Mouse (Mus musculus) A20 (cell line): Measurements from ENCODE around the gene Ralgds.

Source experiments
- DNase-seq: peaks from one replicate; pipeline ENCODE4 v3.0.0-alpha.2; 2011; ENCODE audit warnings: low read depth, low spot score

The Ralgds gene

DNA sequence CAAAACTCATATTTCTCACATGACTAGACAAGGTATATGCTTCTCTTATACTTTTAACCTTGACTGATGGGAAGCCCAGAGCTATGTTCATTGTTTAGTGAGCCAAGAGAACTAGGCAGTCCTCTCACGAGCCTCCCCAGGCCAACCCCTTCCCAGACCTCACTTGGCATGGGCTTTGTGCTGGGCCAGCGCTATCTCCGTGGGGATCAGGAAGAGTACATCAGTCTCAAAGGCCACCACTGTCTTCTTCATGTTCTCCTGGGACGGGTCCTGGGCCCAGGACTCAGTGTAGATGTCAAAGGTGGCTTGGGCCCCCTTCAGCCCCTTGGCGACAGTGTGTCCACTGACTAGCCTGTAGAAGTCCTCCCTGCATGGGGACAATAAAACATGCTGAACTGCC lies 44.5 kb downstream of the Ralgds start:
- no peak for DNase-seq

DNA sequence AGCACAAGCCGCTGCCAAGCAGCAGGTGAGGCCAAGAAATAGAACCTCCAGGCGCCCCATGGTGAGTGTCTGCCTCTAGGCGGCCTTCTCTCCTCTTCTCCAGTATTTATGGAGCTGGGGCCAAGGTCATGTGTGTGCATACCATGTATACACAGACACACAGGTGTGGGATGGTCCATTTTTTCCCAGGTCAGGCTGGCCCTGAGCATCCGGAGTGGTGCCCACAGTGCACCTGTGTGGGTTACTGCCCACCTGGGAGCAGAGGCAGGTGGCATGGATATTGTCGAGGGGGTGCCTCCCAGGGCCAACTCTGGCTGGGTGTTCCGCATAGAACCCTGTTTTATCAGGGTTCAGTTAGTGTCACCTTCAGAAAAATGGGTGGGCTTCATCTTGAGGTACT lies 50.4 kb downstream of the Ralgds start, which contains the start of gene Cel:
Gene Cel (minus strand): TSS at position 101 of the 400 bp plus-strand sequence.
- no peak for DNase-seq

DNA sequence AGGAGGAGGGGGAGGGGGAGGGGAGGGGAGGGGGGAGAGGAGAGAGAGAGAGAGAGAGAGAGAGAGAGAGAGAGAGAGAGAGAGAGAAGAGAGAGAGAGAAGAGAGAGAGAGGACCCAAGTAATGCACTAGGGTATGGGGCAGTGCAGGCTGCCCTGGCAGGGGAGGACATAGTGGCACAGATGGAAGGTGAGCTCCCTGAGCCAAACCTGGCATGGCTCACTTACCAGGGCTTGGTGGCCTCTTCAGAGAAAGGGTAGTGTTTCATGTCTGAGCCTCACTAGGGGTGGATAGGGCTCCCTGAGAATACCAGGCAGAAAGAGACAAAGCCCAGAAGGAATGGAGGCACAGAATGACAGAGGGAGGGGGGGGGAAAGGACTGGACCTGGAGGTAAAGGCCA lies 50.9 kb downstream of the Ralgds start:
- DNase-seq, result no peak

DNA sequence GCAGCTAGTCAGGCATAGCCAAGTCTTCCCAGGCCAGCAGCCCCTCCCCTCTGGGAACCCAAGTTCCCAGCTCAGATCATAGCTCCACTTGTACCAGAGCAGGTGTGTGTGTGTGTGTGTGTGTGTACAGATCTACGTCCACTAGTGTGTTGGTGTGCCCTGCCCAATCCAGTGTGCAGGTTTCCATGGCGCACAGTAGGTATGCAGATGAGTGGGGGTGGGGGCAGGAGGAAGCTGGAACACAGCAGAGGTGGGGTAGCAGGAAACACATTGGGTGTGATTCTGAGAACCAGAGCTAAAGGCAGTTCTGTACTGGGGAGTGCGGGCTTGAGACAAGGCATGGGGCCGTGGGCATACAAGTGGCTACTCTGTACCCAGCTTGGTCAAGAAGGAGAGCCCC lies 51.5 kb downstream of the Ralgds start:
- DNase-seq, result no peak

DNA sequence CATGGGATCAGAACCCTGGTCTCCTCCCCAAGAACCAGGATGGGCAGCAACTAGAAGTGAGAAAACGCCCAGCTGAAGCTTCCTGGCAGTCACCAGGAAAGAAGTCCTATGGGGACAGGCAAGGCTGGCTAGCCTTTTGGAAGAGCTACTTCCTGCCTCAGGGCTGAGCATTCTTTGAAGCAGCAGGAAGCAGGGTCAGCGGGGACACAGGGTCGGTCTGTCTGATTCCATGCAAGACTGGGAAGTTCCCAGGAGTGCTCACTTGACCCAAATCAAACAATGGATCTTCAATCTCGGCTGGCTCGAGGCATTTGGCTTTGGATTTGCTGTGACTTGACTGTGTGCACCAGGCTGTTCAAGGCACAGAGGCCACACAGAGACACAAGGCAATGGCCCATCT lies 53.6 kb downstream of the Ralgds start:
- no peak for DNase-seq

DNA sequence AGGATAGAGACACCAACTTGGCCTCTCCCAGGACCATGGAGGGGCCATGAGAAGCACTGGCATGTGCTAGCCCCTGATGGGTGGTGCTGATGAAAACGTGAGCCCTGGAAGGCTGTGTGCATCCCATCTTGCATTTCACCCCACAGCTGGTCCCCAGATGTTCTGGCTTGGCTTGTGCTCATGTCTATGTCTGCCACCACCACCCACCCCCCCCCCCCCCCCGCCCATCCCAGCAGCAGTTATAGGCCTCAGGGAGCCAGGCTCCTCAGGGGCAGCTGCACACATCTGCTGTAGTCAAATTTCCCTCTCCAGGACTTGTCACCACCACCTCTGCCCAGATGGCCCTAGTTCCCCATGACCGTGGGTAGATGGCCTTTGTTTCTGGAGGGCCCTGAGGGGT lies 57.0 kb downstream of the Ralgds start:
- DNase-seq, result no peak

DNA sequence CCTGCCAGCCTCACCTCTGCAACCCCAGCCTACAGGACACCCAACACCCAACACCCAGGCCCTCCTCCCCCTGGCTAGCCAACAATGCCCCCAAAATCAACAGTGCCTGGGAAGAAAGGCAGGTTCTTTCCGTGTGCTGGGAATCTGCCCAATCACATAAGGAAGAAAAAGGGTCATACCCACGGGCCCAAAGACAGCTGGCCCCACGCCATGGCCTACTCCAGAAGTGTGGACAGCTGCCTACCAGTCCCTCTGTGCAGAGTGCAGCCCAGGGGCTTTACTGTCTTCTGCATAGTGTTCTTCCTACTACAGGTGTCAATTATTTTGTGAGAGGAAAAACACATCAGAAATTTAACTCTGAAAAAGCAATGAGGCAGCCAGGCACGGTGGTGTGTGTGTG lies 62.4 kb downstream of the Ralgds start:
- DNase-seq, result no peak

DNA sequence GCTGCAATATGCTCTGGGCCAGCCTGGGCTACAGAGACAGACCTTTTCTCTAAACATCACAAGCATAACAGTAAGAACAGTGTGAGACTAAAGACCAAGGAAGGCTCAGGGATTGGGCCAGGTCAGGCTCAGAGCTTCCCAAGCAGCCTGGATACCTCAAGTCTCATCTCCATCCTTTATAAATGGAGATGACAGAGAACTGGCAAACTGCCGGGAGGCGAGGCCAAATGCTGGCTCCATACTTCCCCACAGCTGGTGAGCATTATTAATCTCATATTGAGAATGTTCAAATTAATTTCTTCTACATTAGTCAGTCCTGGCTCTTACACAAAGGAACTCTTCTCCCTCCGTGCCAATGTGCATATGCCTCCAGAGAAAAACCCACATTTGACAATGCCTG lies 63.9 kb downstream of the Ralgds start:
- no peak for DNase-seq

DNA sequence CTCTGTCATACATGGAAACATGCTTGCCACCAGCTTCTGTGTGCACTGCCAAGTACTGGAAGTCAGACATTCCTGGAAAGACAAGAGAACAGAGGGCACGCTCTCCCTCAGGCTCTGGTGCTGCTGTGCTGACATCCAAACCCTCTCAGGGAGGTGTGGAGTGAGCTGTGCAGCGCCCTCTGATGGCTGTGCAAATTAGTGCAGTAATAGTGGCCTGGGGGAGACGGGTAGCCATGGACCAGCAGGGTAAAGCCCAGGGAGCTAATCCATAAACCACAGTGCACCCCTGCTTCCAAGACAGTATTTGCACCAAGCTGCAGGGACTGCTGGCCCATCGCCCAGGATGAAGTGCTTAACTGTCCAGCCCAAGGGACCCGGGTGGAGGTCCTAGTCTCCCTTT lies 65.1 kb downstream of the Ralgds start:
- DNase-seq, result peak; percentile 50

DNA sequence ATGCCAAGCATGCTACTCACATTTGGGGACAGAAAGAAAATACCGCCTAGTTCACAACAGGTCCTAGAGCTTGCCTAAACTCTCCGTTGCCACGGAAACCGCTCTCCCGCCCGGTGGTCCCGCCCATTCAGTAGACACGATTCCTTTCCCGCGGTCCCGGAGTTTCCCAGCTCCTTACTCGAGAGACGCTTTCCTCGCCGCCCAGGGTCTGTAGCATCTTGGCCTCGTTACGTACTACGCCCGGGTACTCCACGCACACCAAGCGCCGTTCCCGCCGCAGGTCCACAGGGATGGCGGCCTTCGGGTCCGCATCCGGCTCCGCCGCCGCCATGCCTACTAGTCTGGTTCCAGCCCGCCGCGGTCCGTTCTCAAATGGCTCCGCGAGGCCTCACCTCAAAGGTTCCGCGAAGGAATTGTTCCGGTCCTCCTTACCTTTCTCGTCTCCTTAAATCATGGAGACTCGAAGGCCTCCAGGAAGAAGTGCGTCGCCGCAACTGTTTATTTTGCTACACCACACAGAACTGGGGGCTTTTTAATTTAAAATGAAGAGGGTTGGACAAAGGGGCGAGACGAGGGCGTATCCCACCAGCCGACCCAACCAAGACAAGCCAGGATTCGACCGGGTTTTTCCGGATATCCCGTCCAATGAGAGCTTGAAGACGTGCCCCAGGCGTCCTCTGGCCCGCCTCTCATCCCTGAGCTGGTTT lies 69.9 kb downstream of the Ralgds start:
- peak; percentile 95 for DNase-seq

DNA sequence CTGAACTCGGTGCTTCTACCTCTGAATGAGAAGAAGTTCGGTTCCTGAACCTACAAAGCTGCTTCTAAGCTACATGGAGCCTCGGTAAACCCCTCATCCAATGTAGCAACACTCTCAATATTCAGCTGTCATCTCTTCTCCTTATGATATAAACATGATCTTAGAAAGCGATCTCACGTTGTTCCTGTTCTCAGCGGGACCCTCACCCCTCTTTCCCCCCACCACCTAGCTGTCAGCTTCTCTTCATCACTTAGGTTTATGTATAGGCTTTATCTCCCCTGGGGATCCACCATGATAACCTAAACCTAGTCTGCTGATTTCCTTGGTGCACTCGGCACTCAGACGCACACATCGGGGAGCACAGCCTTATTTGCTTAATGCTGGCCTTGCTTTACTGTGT lies 70.7 kb downstream of the Ralgds start, which contains the start of gene Gtf3c5:
Gene Gtf3c5 (minus strand): TSS at position 101 of the 400 bp plus-strand sequence.
- no peak for DNase-seq

DNA sequence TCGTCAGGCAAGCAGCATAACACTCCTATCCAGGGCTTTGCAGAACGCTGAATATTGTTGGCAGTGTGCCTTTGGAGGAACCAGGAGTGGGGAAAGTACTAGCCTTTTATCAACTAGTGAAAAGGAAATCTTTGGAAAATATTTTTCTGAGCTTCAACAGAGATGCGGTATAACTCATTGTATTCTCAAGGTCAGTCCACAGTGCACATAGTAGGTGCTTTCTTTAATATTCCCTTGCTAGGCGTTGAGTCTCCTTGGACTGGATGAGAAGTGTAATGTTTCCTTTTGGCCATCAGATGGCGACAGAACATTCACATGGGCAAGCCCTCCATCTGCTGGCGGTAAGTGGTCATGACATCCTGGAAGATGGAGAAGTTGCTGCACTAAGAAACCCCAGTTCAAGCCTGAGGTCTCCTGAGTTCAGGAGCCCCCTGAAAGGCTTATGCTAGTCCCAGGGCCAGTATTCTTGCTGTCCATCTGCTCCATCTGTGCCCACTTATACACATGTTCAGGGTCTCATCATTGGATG lies 72.2 kb downstream of the Ralgds start:
- peak; percentile 85 for DNase-seq

DNA sequence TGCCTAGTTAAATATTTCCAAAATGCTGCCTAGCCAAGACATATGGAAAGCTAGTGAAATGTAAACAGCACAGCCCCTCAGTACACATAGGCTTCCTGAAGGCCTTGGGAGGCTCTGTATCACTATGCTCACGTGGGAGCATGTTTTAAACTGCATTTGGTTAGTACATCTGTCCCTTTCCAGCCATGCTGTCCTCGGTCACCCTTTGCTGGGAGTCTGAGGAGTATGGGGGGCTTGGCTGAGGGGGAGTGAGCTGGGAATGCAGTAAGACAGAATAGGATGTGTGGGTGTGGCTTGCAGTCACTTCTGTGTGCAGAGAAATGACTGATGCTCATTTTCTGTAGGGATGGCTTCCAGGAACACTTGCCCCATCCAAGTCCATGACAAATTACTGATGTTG lies 72.8 kb downstream of the Ralgds start:
- DNase-seq, result no peak

DNA sequence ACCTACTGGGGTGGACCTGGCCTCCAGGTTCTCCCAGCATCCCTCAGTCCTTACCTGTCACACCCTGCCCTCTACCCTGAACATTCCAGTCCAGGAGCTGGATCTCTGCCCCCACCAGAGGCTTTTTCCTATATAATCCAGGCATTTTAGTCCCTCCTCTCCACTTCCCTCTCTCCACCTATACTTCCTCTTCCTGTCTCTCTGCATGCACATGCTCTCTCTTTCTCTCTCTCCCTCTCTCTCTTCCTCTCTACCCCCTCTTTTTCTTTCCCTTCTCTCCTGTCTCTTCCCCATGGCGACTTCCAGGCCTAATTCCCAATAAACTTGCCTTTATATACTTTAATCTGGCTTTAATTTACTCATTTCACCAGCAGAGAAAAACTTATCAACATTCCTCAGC lies 75.6 kb downstream of the Ralgds start:
- no peak for DNase-seq

DNA sequence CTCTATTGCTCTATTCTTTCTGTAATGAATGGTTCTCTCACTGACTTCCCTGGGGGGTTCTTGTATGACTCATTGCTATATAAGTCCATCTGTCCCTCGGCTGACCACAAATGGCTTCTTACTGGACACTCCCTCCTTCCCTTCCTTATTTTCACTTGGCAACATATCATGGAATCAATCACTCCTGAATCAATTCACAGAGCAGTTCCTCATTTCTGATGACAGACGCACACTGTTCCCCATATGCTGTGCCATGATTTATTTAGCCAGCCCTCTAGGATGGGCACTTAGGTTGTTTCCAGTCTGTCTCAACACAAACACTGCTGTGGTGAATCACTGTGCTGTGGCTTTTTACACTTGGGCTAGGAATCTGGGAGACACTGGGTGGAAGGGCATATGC lies 78.6 kb downstream of the Ralgds start:
- no peak for DNase-seq

DNA sequence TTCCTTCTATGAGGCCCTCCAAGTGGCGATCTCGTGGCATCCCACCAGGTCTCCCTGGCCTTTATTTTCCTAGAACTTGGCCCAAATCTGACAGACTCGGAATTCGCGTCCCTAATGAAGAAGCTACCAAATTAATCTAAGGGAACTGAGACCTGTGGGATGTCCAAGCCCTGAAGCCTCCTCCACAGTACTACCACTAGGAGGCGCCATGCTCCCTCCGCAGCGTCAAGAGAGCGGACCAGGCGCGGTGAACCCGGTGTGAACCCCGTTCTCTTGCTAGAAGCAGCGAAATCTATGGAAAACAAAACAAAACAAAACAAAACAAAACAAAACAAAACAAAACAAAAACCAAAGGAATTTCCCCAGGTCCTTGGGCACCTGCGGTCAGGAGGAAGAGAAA lies 79.9 kb downstream of the Ralgds start:
- DNase-seq, result peak; percentile 80

DNA sequence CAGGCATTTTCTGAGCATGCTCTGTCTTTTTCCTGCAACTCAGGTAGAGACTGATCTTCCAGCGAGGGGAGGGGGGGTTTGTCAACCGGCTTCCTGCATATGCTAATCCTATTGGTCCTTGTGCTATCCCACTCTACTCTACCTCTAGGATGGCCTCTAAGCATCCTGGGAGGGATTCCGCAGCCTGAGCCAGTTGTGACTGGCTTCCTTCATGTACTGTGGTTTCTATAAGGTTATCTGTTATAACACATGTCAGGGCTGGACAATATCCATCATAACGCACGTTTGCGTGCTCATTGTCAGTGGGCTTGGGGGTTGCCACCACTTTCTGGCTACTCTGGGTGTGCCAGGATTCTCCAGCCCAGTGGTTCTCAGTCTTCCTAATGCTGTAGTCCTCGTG lies 83.1 kb downstream of the Ralgds start:
- no peak for DNase-seq

DNA sequence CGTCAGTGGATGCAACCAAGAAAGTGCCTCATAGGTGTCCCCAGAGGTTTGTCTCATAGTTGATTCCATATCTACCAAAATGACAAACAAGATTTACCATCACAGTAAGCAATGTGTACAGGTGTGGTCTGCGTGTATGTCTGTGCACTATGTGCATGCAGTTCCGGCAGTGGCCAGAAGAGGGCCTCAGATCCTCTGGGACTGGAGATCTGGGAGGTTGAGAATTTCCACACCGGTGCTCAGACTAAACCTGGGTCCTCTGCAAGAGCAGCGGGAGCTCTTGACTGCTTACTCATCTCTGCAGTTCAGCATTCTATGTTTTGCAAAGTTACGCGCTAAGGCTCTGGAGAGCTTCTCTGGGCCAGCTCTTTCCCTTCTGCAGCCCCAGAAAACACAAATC lies 84.1 kb downstream of the Ralgds start:
- DNase-seq, result peak; percentile 42

DNA sequence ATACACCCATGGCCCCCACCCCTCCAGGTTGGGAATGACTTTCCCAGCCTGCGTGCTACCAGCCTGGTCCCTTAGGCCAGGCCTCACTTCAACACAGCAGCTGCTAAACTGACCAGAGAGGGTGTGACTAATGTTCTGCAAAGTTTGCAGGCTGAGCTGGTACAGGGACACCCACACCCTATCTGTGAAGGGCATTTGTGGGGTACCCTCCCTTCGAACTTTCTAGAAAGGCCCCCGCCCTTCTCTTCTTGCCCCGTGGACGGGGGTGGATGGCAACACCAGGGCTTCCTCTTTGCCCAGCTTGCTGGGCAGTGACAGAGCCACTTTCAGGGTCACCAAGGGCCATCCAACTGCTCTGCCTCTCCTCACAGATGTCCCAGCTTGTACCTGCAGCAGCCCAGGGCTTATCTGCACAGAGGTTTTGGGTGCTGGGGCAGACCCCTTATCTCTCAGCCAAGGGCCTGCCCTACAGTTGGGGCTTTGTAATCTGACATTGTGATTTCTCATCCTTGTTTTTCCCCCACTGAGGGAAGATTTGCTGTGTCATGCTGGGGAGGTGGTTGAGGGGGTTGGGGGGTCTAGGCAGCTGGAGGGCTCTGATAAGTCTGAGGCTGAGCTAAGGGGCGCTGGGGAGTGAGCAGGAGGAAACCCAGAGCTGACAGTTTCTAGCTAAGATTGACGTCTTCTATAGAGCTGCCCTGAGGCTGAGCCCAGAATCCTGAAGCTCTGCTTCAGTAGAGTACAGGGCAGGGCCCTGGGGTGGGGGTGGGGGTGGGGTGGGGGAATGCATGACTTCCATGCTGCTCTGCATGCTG lies 85.0 kb downstream of the Ralgds start:
- DNase-seq, result no peak

DNA sequence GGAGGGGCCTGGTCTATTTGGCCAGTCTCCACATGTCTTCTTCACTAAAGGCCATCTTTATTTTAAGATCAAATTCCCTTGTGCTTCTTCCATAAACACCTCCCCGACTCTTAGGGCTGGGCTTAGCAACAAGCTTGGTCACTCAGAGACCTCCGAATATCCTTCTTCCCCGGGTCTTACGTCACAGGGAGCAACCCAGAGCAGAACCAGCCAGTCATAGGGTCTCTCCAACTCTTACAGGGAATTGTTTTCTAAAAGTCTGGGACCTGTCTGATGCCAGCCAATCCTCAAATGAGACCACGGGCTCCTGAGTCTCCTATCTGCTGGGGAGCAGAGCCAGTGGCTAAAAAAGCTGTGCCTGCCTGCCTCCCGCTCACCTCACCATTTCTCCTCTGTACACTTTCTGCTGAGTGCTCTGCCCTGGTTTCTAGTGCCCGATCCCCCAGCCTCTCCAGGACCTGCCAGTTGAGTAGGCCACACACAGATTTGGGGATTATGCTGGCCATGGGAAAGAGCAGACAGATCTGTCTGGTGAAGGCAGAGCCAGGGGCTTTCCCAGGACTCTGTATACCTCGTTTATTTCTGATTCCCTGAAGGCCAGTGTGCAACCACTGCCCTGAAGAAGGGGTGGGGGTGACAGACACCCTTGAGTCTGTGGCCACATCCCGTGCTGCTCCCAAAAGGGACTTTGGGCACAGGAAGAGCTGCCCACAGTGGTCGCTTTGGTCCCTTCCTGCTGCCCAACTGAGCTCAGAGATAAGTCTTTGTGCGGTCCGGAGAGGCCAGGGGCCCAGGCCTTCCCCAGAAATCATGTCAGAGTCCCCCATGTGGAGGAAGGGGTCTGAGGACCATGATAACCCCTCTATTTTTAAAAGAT lies 86.0 kb downstream of the Ralgds start:
- no peak for DNase-seq

DNA sequence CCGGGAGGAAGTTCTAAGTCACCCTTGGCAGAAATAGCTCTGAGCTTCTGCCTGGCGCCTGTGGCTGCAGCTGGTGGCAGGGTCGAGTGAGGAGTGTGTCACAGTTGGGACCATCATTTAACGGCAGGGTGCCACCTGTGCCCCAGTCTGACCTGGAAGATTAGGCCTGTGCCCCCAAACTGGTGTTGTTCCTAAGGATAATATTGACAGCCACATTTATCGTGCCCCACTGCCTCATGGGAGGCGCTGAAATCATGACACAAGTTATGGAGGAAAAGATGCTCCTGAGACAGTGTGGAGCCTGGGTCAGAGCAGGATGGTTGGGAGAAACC lies 86.6 kb downstream of the Ralgds start:
- no peak for DNase-seq
